Mouse (Mus musculus): Measurements from ENCODE around the gene Elavl2. TPM values are rescaled to one million over a fixed set of nuclear protein-coding genes. Genes with fewer than 3 reads are reported as not detected.
A peak's percentile ranks its signal among the peaks of the same experiment; 100 is the strongest.

Elavl2 gene
- polyA plus RNA-seq, 1 experiment from 2014 or later: 3.7 TPM

DNA sequence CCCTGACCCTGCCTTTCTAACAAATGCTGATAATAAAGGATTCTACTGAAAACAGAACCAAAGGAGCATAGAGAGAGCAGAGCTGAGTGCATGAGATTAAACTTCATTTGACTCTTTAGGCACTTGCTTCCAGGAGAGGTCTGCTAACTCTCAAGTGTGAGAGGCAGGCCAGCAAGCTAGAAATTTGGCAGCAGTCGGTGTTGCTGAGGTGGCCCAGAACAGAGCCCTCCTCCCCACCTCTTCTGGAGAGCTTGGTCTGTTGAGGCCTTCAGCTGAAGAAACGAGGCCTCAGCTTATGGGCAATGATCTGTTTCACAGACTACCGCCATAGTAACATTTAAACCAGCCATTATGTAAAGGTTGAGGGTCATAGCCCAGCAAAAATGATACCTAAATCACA lies 186.7 kb downstream of the Elavl2 start:
- H3K9me3 ChIP-seq (ENCODE audit: control insufficient read depth, low read length): no peaks in the 10 kb centered on the region
- 75% methylated on average over 3 of the region's 3 CpGs for WGBS
- ATAC-seq (ENCODE audit: low FRiP score, low TSS enrichment): no peak

DNA sequence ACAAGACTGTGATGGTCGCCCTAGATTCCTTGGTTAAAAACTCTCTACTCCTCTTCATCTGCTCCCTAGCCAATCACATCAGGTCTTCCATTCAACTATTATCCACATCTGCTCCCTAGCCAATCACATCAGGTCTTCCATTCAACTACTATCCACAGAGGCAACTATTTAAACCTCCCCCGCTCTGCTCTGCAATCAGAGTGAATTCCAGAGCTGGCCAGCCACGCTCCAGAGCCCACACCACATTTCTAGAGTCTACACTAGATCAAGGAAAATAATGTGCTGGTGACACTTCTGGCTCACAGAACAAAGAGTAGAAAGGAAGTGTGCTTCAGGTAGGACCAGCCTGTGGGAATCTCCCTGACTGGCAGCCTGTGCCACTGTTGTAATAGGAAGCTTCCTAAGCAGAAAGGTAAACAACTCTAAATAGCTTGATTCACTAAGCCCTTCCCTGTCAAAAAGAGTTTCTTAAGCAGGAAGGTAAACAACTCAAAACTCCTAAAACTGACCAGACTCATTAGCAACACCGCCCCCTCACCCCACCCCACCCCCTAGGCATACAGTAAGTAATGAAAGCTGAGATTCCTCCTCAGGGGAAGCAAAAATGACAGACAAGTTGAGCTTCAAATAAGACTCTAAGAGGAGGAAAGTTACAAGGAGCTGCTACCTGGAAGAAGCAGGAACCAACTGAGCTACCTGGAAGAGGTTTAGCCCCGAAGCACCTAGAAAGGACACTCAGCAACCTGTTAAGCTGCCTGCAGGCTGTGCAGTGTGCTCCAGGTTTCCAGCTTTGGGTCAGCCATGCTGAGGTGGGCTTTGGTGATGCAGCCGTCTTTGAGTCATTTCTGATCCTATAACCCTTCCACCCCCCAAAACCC lies 191.9 kb downstream of the Elavl2 start:
- H3K4me2 ChIP-seq (replicated peaks; ENCODE audit: low read depth, low read length): no peak overlapping the region
- H3K4me3 ChIP-seq (ENCODE audit: low read length): no peak overlapping the region
- H3K27ac ChIP-seq (ENCODE audit: low read depth, low read length): no peak overlapping the region
- 56% methylated on average over 6 of the region's 6 CpGs for WGBS
- H3K27me3 ChIP-seq (ENCODE audit: control insufficient read depth, insufficient read depth, low read length): no peaks in the 10 kb centered on the region
- no peaks in the 10 kb centered on the region for H3K4me1 ChIP-seq (ENCODE audit: control insufficient read depth, insufficient read depth, low read length)
- H3K36me3 ChIP-seq (ENCODE audit: control insufficient read depth, insufficient read depth, low read length): no peaks in the 10 kb centered on the region
- peak; percentile 85 for ATAC-seq (ENCODE audit: low FRiP score, low TSS enrichment)
- H3K9ac ChIP-seq (ENCODE audit: low read depth, low read length): no peak overlapping the region
- no peaks in the 10 kb centered on the region for H3K9me3 ChIP-seq (ENCODE audit: control insufficient read depth, low read length)

More for the DNA sequence above, 186.7 kb downstream of the Elavl2 start:
- Histone ChIP-seq H3K4me3 (ENCODE audit: low read length) (no peak overlapping the region), H3K4me2 (replicated peaks; ENCODE audit: low read depth, low read length) (no peak overlapping the region), H3K4me1 (ENCODE audit: control insufficient read depth, insufficient read depth, low read length) (no peaks in the 10 kb centered on the region), H3K9ac (ENCODE audit: low read depth, low read length) (no peak overlapping the region), H3K27ac (ENCODE audit: low read depth, low read length) (no peak overlapping the region), H3K27me3 (ENCODE audit: control insufficient read depth, insufficient read depth, low read length) (no peaks in the 10 kb centered on the region), H3K36me3 (ENCODE audit: control insufficient read depth, insufficient read depth, low read length) (no peaks in the 10 kb centered on the region)

Small RNA genes within 50 kb of the gene (microRNA-seq; reads per million reads assigned to microRNA genes)
- not detected for gene Mir6402

Measured in kidney, embryonic 14.5 days (tissue).